ENCODE assay signal across 17 mouse cellular contexts in the genomic region with DNA sequence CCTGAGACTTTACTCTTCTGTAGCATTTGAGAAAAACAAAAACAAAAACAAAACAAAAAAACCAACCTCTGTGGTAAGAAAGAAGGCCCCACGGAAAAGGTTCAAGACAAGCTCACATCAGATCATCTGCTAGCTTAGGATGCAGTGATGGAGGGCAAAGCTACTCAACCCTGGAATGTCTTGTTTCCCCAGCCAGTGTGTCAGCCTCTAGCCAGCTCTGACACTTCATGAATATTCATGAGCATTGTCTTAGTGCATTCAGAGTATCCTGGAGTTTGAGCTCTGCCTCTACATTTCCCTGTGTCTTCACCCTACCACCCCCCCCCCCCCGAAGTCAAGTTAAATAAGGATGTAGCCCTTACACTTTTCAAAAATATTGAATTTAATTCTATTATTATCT.
A peak's percentile ranks its signal among the peaks of the same experiment; 100 is the strongest.
DNase-seq lines count a peak whose midpoint lies in the region; ATAC-seq and TF ChIP-seq lines count a peak whose summit lies in the region.
"Had no signal": no experiment of that assay in that cellular context is flagged by ENCODE, and none has a peak within 500 bp of the region (broad histone marks: within the 10 kb centered on the region; RNA-seq: fewer than 3 reads in every experiment).

No protein-coding gene starts in this region.

- H3K27ac ChIP-seq in forebrain, postnatal 0 days (ENCODE audit: low read depth, low read length) = no peak overlapping the region
- no peak overlapping the region for H3K27ac ChIP-seq in forebrain, embryonic 10.5 days
- H3K27ac ChIP-seq in midbrain, embryonic 12.5 days (replicated peaks) = no peak overlapping the region
- no peak overlapping the region for H3K27ac ChIP-seq in midbrain, embryonic 10.5 days (replicated peaks)
- H3K27ac ChIP-seq: embryonic facial prominence, embryonic 10.5 days; heart, embryonic 13.5 days; hindbrain, embryonic 13.5 days had no signal

- no peaks in the 10 kb centered on the region for H3K36me3 ChIP-seq in forebrain, postnatal 0 days (ENCODE audit: insufficient read depth)
- H3K36me3 ChIP-seq in forebrain, embryonic 10.5 days (replicated peaks) = no peaks in the 10 kb centered on the region
- H3K36me3 ChIP-seq in midbrain, embryonic 12.5 days = no peaks in the 10 kb centered on the region
- H3K36me3 ChIP-seq in midbrain, embryonic 10.5 days = no peaks in the 10 kb centered on the region
- H3K36me3 ChIP-seq: embryonic facial prominence, embryonic 10.5 days; heart, embryonic 13.5 days; hindbrain, embryonic 13.5 days had no signal

- TF ChIP-seq POLR2A in brain, embryonic 14.5 days (IDR thresholded peaks at IDR 0.05; ENCODE audit: borderline replicate concordance, extremely low read depth, insufficient read depth, insufficient read length, poor library complexity, severe bottlenecking) = no peak

- H3K9me3 ChIP-seq in forebrain, postnatal 0 days (ENCODE audit: low read length) = no peaks in the 10 kb centered on the region
- H3K9me3 ChIP-seq in forebrain, embryonic 10.5 days = peaks cover 5% of the 10 kb centered on the region; the same call in 1 of the 2 replicates
- H3K9me3 ChIP-seq in midbrain, embryonic 12.5 days = no peaks in the 10 kb centered on the region
- H3K9me3 ChIP-seq in midbrain, embryonic 10.5 days (replicated peaks) = no peaks in the 10 kb centered on the region; the same call in 1 of the 2 replicates
- H3K9me3 ChIP-seq: embryonic facial prominence, embryonic 10.5 days; hindbrain, embryonic 13.5 days had no signal

- TF ChIP-seq CTCF in forebrain, postnatal 0 days (IDR thresholded peaks at IDR 0.05; ENCODE audit: low read depth) = no peak
- TF ChIP-seq CTCF in brain, embryonic 14.5 days (IDR thresholded peaks at IDR 0.05; ENCODE audit: borderline replicate concordance, extremely low read depth, insufficient read depth, insufficient read length) = no peak

- H3K9ac ChIP-seq in forebrain, postnatal 0 days = no peak overlapping the region
- no peak overlapping the region for H3K9ac ChIP-seq in midbrain, embryonic 12.5 days (replicated peaks)
- H3K9ac ChIP-seq: heart, embryonic 13.5 days; hindbrain, embryonic 13.5 days had no signal

- H3K4me2 ChIP-seq in forebrain, postnatal 0 days (ENCODE audit: low read depth) = no peak overlapping the region
- no peak overlapping the region for H3K4me2 ChIP-seq in midbrain, embryonic 12.5 days (replicated peaks)
- H3K4me2 ChIP-seq: heart, embryonic 13.5 days; hindbrain, embryonic 13.5 days had no signal

- H3K4me1 ChIP-seq in forebrain, postnatal 0 days (ENCODE audit: insufficient read depth) = no peaks in the 10 kb centered on the region
- peaks cover 5% of the 10 kb centered on the region; the same call in 1 of the 2 replicates for H3K4me1 ChIP-seq in forebrain, embryonic 10.5 days
- H3K4me1 ChIP-seq in midbrain, embryonic 12.5 days = no peaks in the 10 kb centered on the region
- H3K4me1 ChIP-seq in midbrain, embryonic 10.5 days = peaks cover 8% of the 10 kb centered on the region
- H3K4me1 ChIP-seq: embryonic facial prominence, embryonic 10.5 days; hindbrain, embryonic 13.5 days had no signal

- H3K27me3 ChIP-seq in forebrain, postnatal 0 days (ENCODE audit: insufficient read depth, low read length) = no peaks in the 10 kb centered on the region
- H3K27me3 ChIP-seq in forebrain, embryonic 10.5 days (ENCODE audit: poor library complexity, severe bottlenecking) = no peaks in the 10 kb centered on the region
- H3K27me3 ChIP-seq in midbrain, embryonic 12.5 days = no peaks in the 10 kb centered on the region; the same call in 1 of the 2 replicates
- no peaks in the 10 kb centered on the region for H3K27me3 ChIP-seq in midbrain, embryonic 10.5 days (ENCODE audit: low read depth, poor library complexity, severe bottlenecking)
- H3K27me3 ChIP-seq: heart, embryonic 13.5 days; hindbrain, embryonic 13.5 days had no signal

- H3K4me3 ChIP-seq in forebrain, postnatal 0 days (ENCODE audit: low read depth, low read length) = no peak overlapping the region
- no peak overlapping the region for H3K4me3 ChIP-seq in forebrain, embryonic 10.5 days
- H3K4me3 ChIP-seq in midbrain, embryonic 12.5 days = no peak overlapping the region
- H3K4me3 ChIP-seq in midbrain, embryonic 10.5 days = no peak overlapping the region
- H3K4me3 ChIP-seq: embryonic facial prominence, embryonic 10.5 days; heart, embryonic 13.5 days; hindbrain, embryonic 13.5 days had no signal

- DNase-seq in forebrain, postnatal 0 days = no peak
- DNase-seq in forebrain, embryonic 10.5 days (ENCODE audit: extremely low spot score, low spot score) = no peak
- no peak for DNase-seq in midbrain, embryonic 10.5 days (ENCODE audit: low spot score)
- peak; percentile 35 for DNase-seq in ZHBTc4 (ENCODE audit: low read depth, low spot score)
- peak; percentile 50 for DNase-seq in brain, embryonic 14.5 days (ENCODE audit: low read depth)
- DNase-seq: adrenal gland, adult 8-10 months; adrenal gland, postnatal 36 days; cerebellum, adult 11 months; cerebellum, adult 8-10 months; cerebellum, postnatal 25 days; gastrocnemius, postnatal 36 days; heart, postnatal 36 days had no signal

- 46% methylated on average over 2 of the region's 2 CpGs for WGBS in forebrain, postnatal 0 days
- 73% methylated on average over 2 of the region's 2 CpGs for WGBS in forebrain, embryonic 10.5 days
- WGBS in midbrain, embryonic 12.5 days = 42% methylated on average over 2 of the region's 2 CpGs
- whole genome bisulfite sequencing in midbrain, embryonic 10.5 days = 48% methylated on average over 2 of the region's 2 CpGs

- ATAC-seq in forebrain, postnatal 0 days = 0 out of 2 replicates have a peak, but pooled peaks have one; percentile 18
- ATAC-seq in midbrain, embryonic 12.5 days (ENCODE audit: low FRiP score, low read depth) = peak; percentile 63; the same call in 1 of the 2 replicates
- ATAC-seq: intestine, embryonic 16.5 days had no signal

Comparison
In these comparisons a context has a peak if more than half of its experiments do, and no peak if none do; other contexts are left out.
1. DNase-seq: peak in ZHBTc4 (single experiment) and brain, embryonic 14.5 days (single experiment); none in forebrain, postnatal 0 days (single experiment), forebrain, embryonic 10.5 days (single experiment) and midbrain, embryonic 10.5 days (single experiment).